Mouse (Mus musculus) kidney, postnatal 0 days (tissue): ENCODE measurements at regions not wholly inside any gene's neighbourhood (a gene's known extent, or its start where the extent isn't known, plus 50 kb on each side); places are given as distances from the start of the nearest gene placed in this dataset.

Experiments used
- ATAC-seq: fragments of 200-750 bp; cut with Nextera tagmentation; replicated peaks from 2 replicates; pipeline ENCODE4 v1.8.0; 2017; ENCODE audit warnings: low read depth, moderate number of reproducible peaks, moderate TSS enrichment, moderate library complexity; ENCODE audit not compliant: low FRiP score
- DNase-seq: peaks from one replicate; pipeline ENCODE4 v3.0.0-alpha.2; 2016; ENCODE audit warnings: low spot score
- H3K27ac ChIP-seq: fragments of 300-500 bp; sonication (generic); 2 replicates; pipeline ENCODE4 v1.5.1; 2014; ENCODE audit warnings: mild to moderate bottlenecking
- H3K27me3 ChIP-seq: fragments of 300-500 bp; sonication (generic); 2 replicates; pipeline ENCODE4 v1.6.1; 2014; ENCODE audit warnings: low read length, mixed read lengths; ENCODE audit not compliant: insufficient read depth
- H3K36me3 ChIP-seq: fragments of 300-500 bp; sonication (generic); 2 replicates; pipeline ENCODE4 v1.6.1; 2014; ENCODE audit warnings: low read length, mixed read lengths; ENCODE audit not compliant: insufficient read depth
- H3K4me1 ChIP-seq: fragments of 300-500 bp; sonication (generic); replicated peaks from 2 replicates; pipeline ENCODE4 v1.6.1; 2014; ENCODE audit warnings: antibody characterized with exemption, low read length, mixed read lengths; ENCODE audit not compliant: insufficient read depth
- H3K4me2 ChIP-seq: fragments of 300-500 bp; sonication (generic); 2 replicates; pipeline ENCODE4 v1.6.1; 2014; ENCODE audit warnings: mild to moderate bottlenecking, low read length, moderate library complexity, mixed read lengths
- H3K4me3 ChIP-seq: fragments of 300-500 bp; sonication (generic); replicated peaks from 2 replicates; pipeline ENCODE4 v1.5.1; 2014; ENCODE audit warnings: low read depth, low read length
- H3K9ac ChIP-seq: fragments of 300-500 bp; sonication (generic); 2 replicates; pipeline ENCODE4 v1.6.1; 2014; ENCODE audit warnings: low read depth, low read length
- H3K9me3 ChIP-seq: fragments of 300-500 bp; sonication (generic); replicated peaks from 2 replicates; pipeline ENCODE4 v1.6.1; 2016; ENCODE audit warnings: low read length, inconsistent platforms, mixed read lengths
- CTCF ChIP-seq: IDR thresholded peaks from 2 replicates; pipeline ENCODE4 v1.5.1; 2016; ENCODE audit warnings: antibody characterized with exemption, low read depth, mild to moderate bottlenecking, moderate library complexity
- WGBS: fragments of 180-500 bp; shearing (Covaris S2); extraction: QIAGEN DNeasy Blood & Tissue Kit; methylation state at CpG from one replicate; pipeline ENCODE4 v1.1.7; 2014; 5-methylcytosine and 5-hydroxymethylcytosine counted together

DNA sequence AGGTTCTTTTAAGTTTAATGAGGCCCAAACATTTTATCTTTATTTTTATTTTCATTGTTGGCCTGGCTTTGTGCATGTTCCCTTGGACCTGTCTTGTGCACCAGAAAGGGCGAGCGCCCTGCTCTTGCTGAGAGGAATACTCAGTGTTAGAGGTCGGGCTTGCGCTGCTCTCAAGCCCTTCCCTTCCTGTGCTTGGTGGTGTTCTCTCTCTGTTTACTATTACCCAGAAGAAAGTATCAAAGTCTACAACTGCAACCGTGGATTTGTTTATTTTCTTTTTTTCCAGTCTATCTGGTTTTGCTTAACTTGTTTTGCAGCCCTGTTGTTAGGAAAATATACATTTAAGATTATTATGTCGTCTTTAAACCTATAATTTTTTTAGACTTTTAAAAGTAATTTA, 74.1 kb upstream of the Aldh1a3 start:
- H3K9ac ChIP-seq, result no peak overlapping the region
- TF ChIP-seq CTCF, result no peak
- ATAC-seq (no peak), DNase-seq (no peak)
- no peak overlapping the region for H3K27ac ChIP-seq
- no peak overlapping the region for H3K4me3 ChIP-seq
- H3K9me3 ChIP-seq, result no peaks in the 10 kb centered on the region
- no peaks in the 10 kb centered on the region for H3K36me3 ChIP-seq
- WGBS, result 58% methylated on average over 6 of the region's 6 CpGs
- H3K4me2 ChIP-seq, result no peak overlapping the region
- no peaks in the 10 kb centered on the region for H3K4me1 ChIP-seq
- no peaks in the 10 kb centered on the region for H3K27me3 ChIP-seq

DNA sequence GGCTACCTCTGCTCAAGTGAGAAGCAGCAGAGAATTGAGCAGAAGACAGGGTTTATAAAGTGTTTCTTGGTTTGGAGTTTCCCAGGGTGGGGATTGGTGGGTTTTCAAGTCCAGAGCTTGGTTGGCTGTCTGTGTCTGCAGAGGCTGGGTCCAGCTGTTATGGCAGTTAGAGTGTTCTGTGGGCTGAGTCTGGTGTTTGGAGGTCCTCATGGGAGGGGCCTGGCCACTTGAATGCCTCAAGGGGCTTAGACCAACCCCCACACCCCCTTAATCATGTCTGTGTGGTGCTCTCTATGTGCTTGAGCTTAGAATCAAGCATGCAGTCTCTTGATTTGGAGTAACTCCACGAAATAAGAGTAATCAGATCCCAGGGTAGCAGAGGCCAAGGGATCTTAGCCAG, 70.2 kb upstream of the Aldh1a3 start:
- no peak overlapping the region for H3K4me3 ChIP-seq
- no peaks in the 10 kb centered on the region for H3K9me3 ChIP-seq
- 37% methylated on average over 1 of the region's 1 CpGs for WGBS
- H3K4me1 ChIP-seq, result no peaks in the 10 kb centered on the region
- DNase-seq (no peak), ATAC-seq (no peak)
- H3K9ac ChIP-seq, result no peak overlapping the region
- no peak for TF ChIP-seq CTCF
- H3K27me3 ChIP-seq, result no peaks in the 10 kb centered on the region
- H3K4me2 ChIP-seq, result no peak overlapping the region
- H3K27ac ChIP-seq, result no peak overlapping the region
- H3K36me3 ChIP-seq, result no peaks in the 10 kb centered on the region

- no peaks in the 10 kb centered on the region for H3K27me3 ChIP-seq
- no peak overlapping the region for H3K9ac ChIP-seq
- H3K27ac ChIP-seq, result no peak overlapping the region
- no peaks in the 10 kb centered on the region for H3K4me1 ChIP-seq
- DNase-seq, result no peak
- no peaks in the 10 kb centered on the region for H3K9me3 ChIP-seq
- 77% methylated on average over 10 of the region's 10 CpGs for WGBS
- no peaks in the 10 kb centered on the region for H3K36me3 ChIP-seq
- no peak overlapping the region for H3K4me3 ChIP-seq
- no peak for ATAC-seq
- no peak for TF ChIP-seq CTCF
- H3K4me2 ChIP-seq, result no peak overlapping the region
Observed at GRCm38 (mm10) chr7:66493216-66493885, 66.0 kb upstream of the Aldh1a3 start.

DNA sequence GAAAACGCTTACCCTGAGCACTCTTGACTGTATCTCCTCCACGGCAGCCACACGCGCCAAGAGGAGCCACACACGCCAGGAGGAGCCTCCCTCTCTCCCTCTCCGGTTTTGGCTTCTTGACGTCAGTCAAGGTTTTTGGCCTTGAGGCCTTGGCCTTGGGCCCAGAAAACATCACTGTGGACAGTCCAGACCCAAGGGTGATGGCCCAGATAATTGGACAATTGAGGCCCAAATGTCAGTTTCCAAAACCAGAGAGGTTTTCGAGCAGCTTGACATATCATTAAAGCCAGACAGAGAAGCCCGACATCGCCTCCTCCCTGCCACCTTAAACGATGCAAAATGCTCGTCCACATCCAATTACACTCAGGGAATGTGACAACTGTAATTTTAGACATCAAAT, 65.4 kb upstream of the Aldh1a3 start:
- Histone ChIP-seq H3K36me3 (no peaks in the 10 kb centered on the region), H3K27me3 (no peaks in the 10 kb centered on the region), H3K4me1 (no peaks in the 10 kb centered on the region), H3K4me3 (no peak overlapping the region), H3K4me2 (no peak overlapping the region), H3K9me3 (no peaks in the 10 kb centered on the region), H3K27ac (no peak overlapping the region), H3K9ac (no peak overlapping the region)
- no peak for TF ChIP-seq CTCF
- DNase-seq (no peak), ATAC-seq (no peak)
- 64% methylated on average over 12 of the region's 12 CpGs for WGBS

- H3K4me2 ChIP-seq, result no peak overlapping the region
- no peak for TF ChIP-seq CTCF
- no peak for ATAC-seq
Observed at GRCm38 (mm10) chr7:66491501-66491900, 64.2 kb upstream of the Aldh1a3 start.

GRCm38 (mm10) chr7:66490073-66490472, 62.8 kb upstream of the Aldh1a3 start:
- WGBS, result 90% methylated on average over 1 of the region's 1 CpGs
- Histone ChIP-seq H3K9me3 (no peaks in the 10 kb centered on the region), H3K4me1 (no peaks in the 10 kb centered on the region), H3K27me3 (no peaks in the 10 kb centered on the region), H3K4me2 (no peak overlapping the region), H3K9ac (no peak overlapping the region), H3K4me3 (no peak overlapping the region), H3K27ac (no peak overlapping the region), H3K36me3 (no peaks in the 10 kb centered on the region)
- DNase-seq (no peak), ATAC-seq (no peak)
- TF ChIP-seq CTCF, result no peak

More at GRCm38 (mm10) chr7:66491501-66491900, 64.2 kb upstream of the Aldh1a3 start:
- WGBS, result 59% methylated on average over 2 of the region's 2 CpGs
- Histone ChIP-seq H3K27ac (no peak overlapping the region), H3K9me3 (no peaks in the 10 kb centered on the region), H3K4me1 (no peaks in the 10 kb centered on the region), H3K27me3 (no peaks in the 10 kb centered on the region), H3K9ac (no peak overlapping the region), H3K4me3 (no peak overlapping the region), H3K36me3 (no peaks in the 10 kb centered on the region)
- no peak for DNase-seq

GRCm38 (mm10) chr7:66487751-66488150, 60.4 kb upstream of the Aldh1a3 start:
- Histone ChIP-seq H3K9me3 (no peaks in the 10 kb centered on the region), H3K36me3 (no peaks in the 10 kb centered on the region), H3K4me3 (no peak overlapping the region), H3K9ac (no peak overlapping the region), H3K4me1 (no peaks in the 10 kb centered on the region), H3K27ac (no peak overlapping the region), H3K27me3 (no peaks in the 10 kb centered on the region), H3K4me2 (no peak overlapping the region)
- ATAC-seq (no peak), DNase-seq (no peak)
- TF ChIP-seq CTCF, result no peak
